Mouse (Mus musculus) gastrocnemius, adult 2 months (tissue): ENCODE results near the gene Olfr1109. TPM values are rescaled to one million over a fixed set of nuclear protein-coding genes. Genes with fewer than 3 reads are reported as not detected.

Experiments used
- DNase-seq: peaks from one replicate; pipeline ENCODE4 v3.0.0; 2022
- H3K27ac ChIP-seq: fragments of 200-600 bp; 2 replicates; pipeline ENCODE4 v1.8.1; 2022; ENCODE audit warnings: mild to moderate bottlenecking
- H3K4me3 ChIP-seq: fragments of 200-600 bp; 2 replicates; pipeline ENCODE4 v1.8.1; 2022; ENCODE audit warnings: mild to moderate bottlenecking, moderate library complexity
- CTCF ChIP-seq: fragments of 200-600 bp; IDR thresholded peaks from 2 replicates; pipeline ENCODE4 v1.8.1; 2022; ENCODE audit warnings: antibody characterized with exemption, mild to moderate bottlenecking, moderate library complexity
- intact Hi-C: fragments of 180-260 bp; cut with DNase I; formaldehyde crosslinking; loops from one replicate; pipeline ENCODE4 v1.15.1; 2025
- long read RNA-seq, 2 experiments: library from polyadenylated mRNA; stranded (forward); transcript quantifications; one replicate each; pipeline ENCODE4 v2.0.0; 2021
- total RNA-seq, 2 experiments: library from RNA; stranded (reverse); gene quantifications; 2 replicates each; pipeline ENCODE4 v1.2.3; 2021

Gene Olfr1109
- not detected for total RNA-seq
- long read RNA-seq, experiment 1: 0 reads
- long read RNA-seq, experiment 2: 0 reads

DNA sequence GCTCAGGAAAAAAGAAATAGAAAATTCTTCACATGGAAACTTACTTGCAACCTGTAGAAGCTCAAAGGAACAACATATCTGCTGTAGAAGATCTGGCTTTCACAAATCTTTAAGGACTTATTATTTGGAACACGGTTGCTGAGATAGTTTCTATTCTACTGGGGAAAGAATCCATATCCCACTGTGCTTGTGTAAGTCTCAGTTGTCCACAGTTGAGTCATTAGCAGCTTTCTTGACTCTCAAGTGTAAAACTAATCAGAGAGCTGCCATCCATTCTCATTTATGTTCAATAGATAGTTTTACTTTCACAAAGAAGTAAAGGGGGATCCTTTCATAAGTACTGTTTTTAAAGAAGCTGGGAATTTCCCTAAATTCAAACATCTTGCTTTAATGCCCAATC lies at the start of gene Olfr1109:
Gene Olfr1109, minus strand, starts transcription at position 101 of the 400 bp plus-strand sequence.
- TF ChIP-seq CTCF: no peak
- H3K4me3 ChIP-seq: no peak within 1 kb of the TSS
- no peak within 1 kb of the TSS for H3K27ac ChIP-seq
- intact Hi-C loops: no loop called here
- DNase-seq: no peak

DNA sequence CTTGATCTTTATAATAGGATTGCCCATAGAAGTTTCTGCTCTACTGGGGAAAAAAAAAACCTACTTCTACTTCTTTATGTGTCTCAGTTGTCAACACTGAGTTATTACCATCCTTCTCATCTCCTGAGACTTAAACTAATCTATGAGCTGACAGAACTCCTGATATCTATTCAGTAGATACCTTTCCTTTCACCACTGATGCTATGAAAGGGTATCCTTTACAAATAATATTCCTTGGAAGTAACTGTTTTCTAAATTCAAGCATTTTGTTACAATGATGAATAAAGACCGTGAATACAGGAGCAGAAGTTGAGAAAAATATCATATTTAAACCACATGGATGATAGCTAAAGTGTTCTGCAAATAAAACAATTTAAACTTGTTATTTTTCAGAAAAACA lies 44.4 kb upstream of the Olfr1109 start, which contains the start of gene Olfr1110:
Gene Olfr1110, minus strand, starts transcription at position 101 of the 400 bp plus-strand sequence.
- intact Hi-C loops: no loop called here
- no peak for DNase-seq
- no peak for TF ChIP-seq CTCF
- Histone ChIP-seq H3K27ac (no peak within 1 kb of the TSS), H3K4me3 (no peak within 1 kb of the TSS)

DNA sequence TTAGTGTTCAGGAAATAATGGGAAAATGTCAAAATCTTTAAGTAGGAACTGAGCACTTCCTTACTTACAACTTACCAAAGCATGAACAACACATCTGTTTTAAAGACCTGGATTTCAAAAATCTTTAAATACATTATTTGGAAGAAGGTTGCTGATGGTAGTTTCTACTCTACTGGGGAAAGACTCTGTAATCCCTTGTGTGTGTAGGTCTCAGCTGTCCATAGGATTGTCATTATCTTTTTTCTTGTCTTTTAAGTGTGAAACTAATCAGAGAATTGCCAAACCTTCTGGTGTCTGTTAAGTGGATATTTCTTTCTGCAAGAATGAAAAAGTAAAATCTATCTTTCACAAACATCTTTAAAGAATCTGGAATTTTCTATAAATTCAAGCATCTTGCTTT lies 18.7 kb upstream of the Olfr1109 start, which contains the start of gene Olfr259:
Gene Olfr259, minus strand, starts transcription at position 101 of the 400 bp plus-strand sequence.
- TF ChIP-seq CTCF: no peak
- no peak for DNase-seq
- no peak within 1 kb of the TSS for H3K4me3 ChIP-seq
- intact Hi-C loops: no loop called here
- no peak within 1 kb of the TSS for H3K27ac ChIP-seq

DNA sequence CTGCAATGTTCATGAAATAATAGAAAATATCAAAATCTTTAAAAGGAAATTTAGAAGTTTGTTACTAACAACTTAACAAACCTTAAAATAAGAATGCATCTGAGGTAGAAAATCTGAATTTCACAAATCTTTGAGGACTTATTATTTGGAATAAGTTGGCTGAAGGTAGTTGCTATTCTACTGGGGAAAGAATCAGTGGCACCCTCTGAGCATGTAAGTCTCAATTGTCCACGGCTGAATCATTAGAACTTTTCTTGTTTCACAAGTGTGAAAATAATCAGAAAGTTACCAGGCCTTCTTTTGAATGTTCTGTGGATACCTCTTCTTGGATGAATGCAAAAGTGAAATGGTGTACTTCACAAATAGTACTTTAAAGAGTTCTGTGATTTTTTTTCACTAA lies 20.1 kb downstream of the Olfr1109 start, which contains the start of gene Olfr1107:
Gene Olfr1107, minus strand, starts transcription at position 101 of the 400 bp plus-strand sequence.
- intact Hi-C loops: no loop called here
- H3K4me3 ChIP-seq: no peak within 1 kb of the TSS
- DNase-seq: no peak
- no peak for TF ChIP-seq CTCF
- H3K27ac ChIP-seq: no peak within 1 kb of the TSS

DNA sequence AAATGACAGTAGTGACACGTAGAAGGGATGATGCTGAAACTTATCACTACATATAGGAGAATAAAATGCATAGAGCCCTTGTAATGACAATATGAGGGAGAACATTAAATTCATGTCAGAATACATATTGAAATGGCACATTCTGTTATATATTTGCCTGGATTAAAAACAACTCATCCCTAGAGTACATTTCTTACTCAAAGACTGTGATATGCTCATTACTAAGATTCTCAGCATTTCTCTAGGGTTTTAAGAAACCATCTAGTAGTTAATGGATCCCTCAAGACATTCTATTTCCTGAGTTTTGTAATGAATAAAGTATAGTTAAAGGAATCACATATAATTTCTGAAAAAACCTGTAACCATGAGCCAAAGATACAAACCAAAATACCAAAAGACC lies 43.6 kb downstream of the Olfr1109 start, which contains the start of gene Olfr1106:
Gene Olfr1106, minus strand, starts transcription at position 101 of the 400 bp plus-strand sequence.
- no peak for TF ChIP-seq CTCF
- no peak within 1 kb of the TSS for H3K27ac ChIP-seq
- no peak within 1 kb of the TSS for H3K4me3 ChIP-seq
- intact Hi-C loops: no loop called here
- DNase-seq: no peak

Other genes with a start within 250 kb of the Olfr1109 start
- not detected for gene Olfr1095, start 244.3 kb downstream of the Olfr1109 start, total RNA-seq
- not detected for gene Gm13723, start 221.2 kb downstream of the Olfr1109 start, total RNA-seq
- not detected for gene Olfr1097, start 203.8 kb downstream of the Olfr1109 start, total RNA-seq
- gene Olfr1098, start 171.5 kb downstream of the Olfr1109 start, total RNA-seq: not detected
- gene Olfr1099, start 135.3 kb downstream of the Olfr1109 start, total RNA-seq: not detected
- gene Olfr1100, start 116.1 kb downstream of the Olfr1109 start, total RNA-seq: not detected
- not detected for gene Olfr1101, start 104.8 kb downstream of the Olfr1109 start, total RNA-seq
- not detected for gene Olfr1102, start 97.6 kb downstream of the Olfr1109 start, total RNA-seq
- not detected for gene Olfr1104, start 68.9 kb downstream of the Olfr1109 start, total RNA-seq
- gene Olfr1105, start 59.5 kb downstream of the Olfr1109 start, total RNA-seq: not detected
- not detected for gene Olfr1106, start 43.7 kb downstream of the Olfr1109 start, total RNA-seq
- not detected for gene Olfr1107, start 20.2 kb downstream of the Olfr1109 start, total RNA-seq
- gene Olfr259, start 18.6 kb upstream of the Olfr1109 start, total RNA-seq: not detected
- gene Olfr1110, start 44.3 kb upstream of the Olfr1109 start, total RNA-seq: not detected
- not detected for gene Olfr1111, start 56.6 kb upstream of the Olfr1109 start, total RNA-seq
- gene Olfr1112, start 91.8 kb upstream of the Olfr1109 start, total RNA-seq: not detected
- not detected for gene Olfr1113, start 113.0 kb upstream of the Olfr1109 start, total RNA-seq
- not detected for gene Olfr1115, start 152.0 kb upstream of the Olfr1109 start, total RNA-seq
- not detected for gene Olfr1116, start 171.5 kb upstream of the Olfr1109 start, total RNA-seq
- gene Olfr1118, start 211.6 kb upstream of the Olfr1109 start, total RNA-seq: not detected